Mouse (Mus musculus) granulocyte monocyte progenitor cell, adult 5-6 weeks (primary cell): ENCODE measurements around the gene Lix1. TPM values are rescaled to one million over a fixed set of nuclear protein-coding genes. Genes with fewer than 3 reads are reported as not detected.
A peak's percentile ranks its signal among the peaks of the same experiment; 100 is the strongest.

Source experiments
- ATAC-seq: replicated peaks from 2 replicates; pipeline ENCODE4 v1.8.0; 2016; ENCODE audit warnings: mild to moderate bottlenecking, moderate TSS enrichment, inconsistent platforms; ENCODE audit not compliant: poor library complexity, severe bottlenecking
- total RNA-seq, 2 experiments: library from RNA; stranded (forward) in 1 of 2; stranded (reverse) in 1 of 2; fragments of 200-712, 200-1000 nt in 1 of 2; fragments of >200 nt in 1 of 2; fragmentation: Nextera tagmentation in 1 of 2; gene quantifications; 2 replicates each; pipeline ENCODE4 v1.2.3; 2014 to 2017

Gene Lix1
- total RNA-seq (2014; fragmentation: Nextera tagmentation) (not detected in 2 replicates), total RNA-seq (2017) (not detected in 2 replicates)

GRCm38 (mm10) chr17:17402222-17403004, at the start of gene Lix1:
TSS of gene Lix1 (plus strand) at chr17:17402672.
- peak; percentile 47 for ATAC-seq

GRCm38 (mm10) chr17:17373550-17373917, 28.9 kb upstream of the Lix1 start:
- no peak for ATAC-seq

- ATAC-seq, result peak; percentile 91
Measured at GRCm38 (mm10) chr17:17373918-17374910, 28.3 kb upstream of the Lix1 start, which contains the start of gene Riok2. TSS of gene Riok2 (plus strand) at chr17:17374309.

- ATAC-seq, result peak; percentile 50
Measured at GRCm38 (mm10) chr17:17375581-17375980, 26.9 kb upstream of the Lix1 start.

GRCm38 (mm10) chr17:17383703-17384102, 18.8 kb upstream of the Lix1 start:
- no peak for ATAC-seq

- ATAC-seq, result no peak
Measured at GRCm38 (mm10) chr17:17384502-17384901, 18.0 kb upstream of the Lix1 start.

- no peak; the same call in 1 of the 2 replicates for ATAC-seq
Measured at GRCm38 (mm10) chr17:17386117-17386516, 16.4 kb upstream of the Lix1 start.

- peak; percentile 64 for ATAC-seq
Measured at GRCm38 (mm10) chr17:17391823-17392222, 10.6 kb upstream of the Lix1 start.

GRCm38 (mm10) chr17:17392863-17393262, 9.6 kb upstream of the Lix1 start:
- ATAC-seq, result peak; percentile 43

- no peak for ATAC-seq
Measured at GRCm38 (mm10) chr17:17393300-17393699, 9.2 kb upstream of the Lix1 start.

GRCm38 (mm10) chr17:17394336-17394735, 8.1 kb upstream of the Lix1 start:
- peak; percentile 74 for ATAC-seq

- ATAC-seq, result no peak
Measured at GRCm38 (mm10) chr17:17396869-17397268, 5.6 kb upstream of the Lix1 start.

- ATAC-seq, result peak; percentile 58
Measured at GRCm38 (mm10) chr17:17398664-17399063, 3.8 kb upstream of the Lix1 start.

GRCm38 (mm10) chr17:17403038-17403437, 566 bp downstream of the Lix1 start:
- no peak for ATAC-seq

- no peak for ATAC-seq
Measured at GRCm38 (mm10) chr17:17403578-17404112, 1.2 kb downstream of the Lix1 start.

- ATAC-seq, result no peak
Measured at GRCm38 (mm10) chr17:17404811-17405544, 2.5 kb downstream of the Lix1 start.

GRCm38 (mm10) chr17:17405606-17406005, 3.1 kb downstream of the Lix1 start:
- ATAC-seq, result no peak

- no peak for ATAC-seq
Measured at GRCm38 (mm10) chr17:17408137-17408536, 5.7 kb downstream of the Lix1 start.

- ATAC-seq, result no peak
Measured at GRCm38 (mm10) chr17:17408720-17409478, 6.4 kb downstream of the Lix1 start.
